In genomic region chr6:135204869-135205268, GRCm38 (mm10) we compare ENCODE assay signal across 27 mouse cellular contexts. TPM values are rescaled to one million over a fixed set of nuclear protein-coding genes. Genes with fewer than 3 reads are reported as not detected.
DNase-seq lines count a peak whose midpoint lies in the region; ATAC-seq and TF ChIP-seq lines count a peak whose summit lies in the region.
"Had no signal": no experiment of that assay in that cellular context is flagged by ENCODE, and none has a peak within 500 bp of the region (broad histone marks: within the 10 kb centered on the region; RNA-seq: fewer than 3 reads in every experiment).

No protein-coding gene starts in this region.

- peak overlapping the region; percentile 57; the same call in 1 of the 2 replicates for H3K27ac ChIP-seq in forebrain, postnatal 0 days (ENCODE audit: low read depth, low read length)
- H3K27ac ChIP-seq in forebrain, embryonic 12.5 days = no peak overlapping the region
- peak overlapping the region; percentile 9; the same call in 1 of the 2 replicates for H3K27ac ChIP-seq in left cerebral cortex, adult 2 months
- peak overlapping the region; percentile 93 for H3K27ac ChIP-seq in liver, embryonic 13.5 days
- no peak overlapping the region for H3K27ac ChIP-seq in kidney, embryonic 15.5 days
- H3K27ac ChIP-seq: forebrain, embryonic 10.5 days; heart, adult 2 months; heart, embryonic 13.5 days; kidney, postnatal 0 days; limb, embryonic 12.5 days; stomach, postnatal 0 days had no signal

- H3K4me1 ChIP-seq in forebrain, postnatal 0 days (ENCODE audit: insufficient read depth) = peaks cover 1% of the 10 kb centered on the region; the same call in 1 of the 2 replicates
- H3K4me1 ChIP-seq in forebrain, embryonic 12.5 days = peaks cover 11% of the 10 kb centered on the region
- H3K4me1 ChIP-seq in liver, embryonic 13.5 days (replicated peaks) = peaks cover 76% of the 10 kb centered on the region
- H3K4me1 ChIP-seq in kidney, embryonic 15.5 days = peaks cover 11% of the 10 kb centered on the region
- H3K4me1 ChIP-seq: heart, embryonic 13.5 days; limb, embryonic 12.5 days had no signal

- TF ChIP-seq CTCF in forebrain, postnatal 0 days (IDR thresholded peaks at IDR 0.05; ENCODE audit: low read depth) = no peak
- TF ChIP-seq CTCF in left cerebral cortex, adult 2 months (IDR thresholded peaks at IDR 0.05) = no peak

- H3K4me2 ChIP-seq in forebrain, postnatal 0 days (ENCODE audit: low read depth) = no peak overlapping the region
- H3K4me2 ChIP-seq in forebrain, embryonic 12.5 days = no peak overlapping the region
- H3K4me2 ChIP-seq in liver, embryonic 13.5 days = peak overlapping the region; percentile 60
- H3K4me2 ChIP-seq in kidney, embryonic 15.5 days = no peak overlapping the region
- H3K4me2 ChIP-seq: heart, embryonic 13.5 days; limb, embryonic 12.5 days had no signal

- H3K9me3 ChIP-seq in forebrain, postnatal 0 days (ENCODE audit: low read length) = no peaks in the 10 kb centered on the region
- no peaks in the 10 kb centered on the region for H3K9me3 ChIP-seq in forebrain, embryonic 12.5 days
- no peaks in the 10 kb centered on the region for H3K9me3 ChIP-seq in liver, embryonic 13.5 days (replicated peaks)
- H3K9me3 ChIP-seq in kidney, embryonic 15.5 days (replicated peaks) = no peaks in the 10 kb centered on the region
- H3K9me3 ChIP-seq: forebrain, embryonic 10.5 days; heart, embryonic 13.5 days; limb, embryonic 12.5 days had no signal

- 75% methylated on average over 4 of the region's 4 CpGs for WGBS in forebrain, postnatal 0 days
- WGBS in forebrain, embryonic 12.5 days = 75% methylated on average over 4 of the region's 4 CpGs
- 37% methylated on average over 4 of the region's 4 CpGs for WGBS in liver, embryonic 13.5 days (ENCODE audit: insufficient replicate concordance)
- 72% methylated on average over 4 of the region's 4 CpGs for WGBS in kidney, embryonic 15.5 days

- H3K9ac ChIP-seq in forebrain, postnatal 0 days = no peak overlapping the region
- H3K9ac ChIP-seq in forebrain, embryonic 12.5 days = no peak overlapping the region
- peak overlapping the region; percentile 62 for H3K9ac ChIP-seq in liver, embryonic 13.5 days
- H3K9ac ChIP-seq in kidney, embryonic 15.5 days = no peak overlapping the region
- H3K9ac ChIP-seq: heart, embryonic 13.5 days; limb, embryonic 12.5 days had no signal

- DNase-seq in forebrain, postnatal 0 days = no peak
- no peak for DNase-seq in left cerebral cortex, adult 2 months (ENCODE audit: extremely low spot score in 1 of 2, low spot score in 2 of 2)
- DNase-seq in left cerebral cortex, postnatal 10 days (ENCODE audit: extremely low spot score in 1 of 2, low spot score in 2 of 2) = no peak
- DNase-seq in liver, embryonic 13.5 days = no peak
- no peak for DNase-seq in adrenal gland, postnatal 25 days
- DNase-seq: adrenal gland, postnatal 14 days; cerebellum, adult 9-11 months; gastrocnemius, postnatal 36 days; heart, adult 2 months; kidney, adult 18-20 months; lung, adult 2 months; lung, postnatal 14 days; right cerebral cortex, postnatal 14 days; thymus, adult 2 months had no signal

- H3K4me3 ChIP-seq in forebrain, postnatal 0 days (ENCODE audit: low read depth, low read length) = no peak overlapping the region
- no peak overlapping the region for H3K4me3 ChIP-seq in forebrain, embryonic 12.5 days (replicated peaks)
- no peak overlapping the region for H3K4me3 ChIP-seq in left cerebral cortex, adult 2 months
- H3K4me3 ChIP-seq in liver, embryonic 13.5 days (replicated peaks) = peak overlapping the region; percentile 26
- no peak overlapping the region for H3K4me3 ChIP-seq in kidney, embryonic 15.5 days (replicated peaks)
- H3K4me3 ChIP-seq: forebrain, embryonic 10.5 days; heart, adult 2 months; heart, embryonic 13.5 days; limb, embryonic 12.5 days had no signal

- no peaks in the 10 kb centered on the region for H3K27me3 ChIP-seq in forebrain, postnatal 0 days (ENCODE audit: insufficient read depth, low read length)
- H3K27me3 ChIP-seq in forebrain, embryonic 12.5 days = no peaks in the 10 kb centered on the region
- no peaks in the 10 kb centered on the region for H3K27me3 ChIP-seq in liver, embryonic 13.5 days
- no peaks in the 10 kb centered on the region for H3K27me3 ChIP-seq in kidney, embryonic 15.5 days
- H3K27me3 ChIP-seq: heart, embryonic 13.5 days; limb, embryonic 12.5 days had no signal

- ATAC-seq in forebrain, postnatal 0 days = no peak
- ATAC-seq in forebrain, embryonic 12.5 days (ENCODE audit: low FRiP score) = no peak
- ATAC-seq in liver, embryonic 13.5 days (ENCODE audit: low read depth) = peak; percentile 86
- 0 out of 2 replicates have a peak, but pooled peaks have one; percentile 45 for ATAC-seq in megakaryocyte-erythroid progenitor cell, adult 5-6 weeks (replicated peaks; ENCODE audit: low FRiP score, low TSS enrichment, poor library complexity, severe bottlenecking)
- ATAC-seq in kidney, embryonic 15.5 days (replicated peaks; ENCODE audit: low FRiP score) = no peak
- ATAC-seq: inflammation-experienced regulatory T-cells, adult 6 months had no signal

- intact Hi-C loops in left cerebral cortex, adult 2 months (cut with DNase I) = no loop called here
- intact Hi-C loops in left cerebral cortex, postnatal 10 days (cut with DNase I) = no loop called here

- H3K36me3 ChIP-seq in forebrain, postnatal 0 days (ENCODE audit: insufficient read depth) = peaks cover 7% of the 10 kb centered on the region; the same call in 1 of the 2 replicates
- 0 out of 2 replicates have a peak, but pooled peaks cover 3% of the 10 kb centered on the region for H3K36me3 ChIP-seq in forebrain, embryonic 12.5 days (replicated peaks)
- peaks cover 42% of the 10 kb centered on the region for H3K36me3 ChIP-seq in liver, embryonic 13.5 days
- H3K36me3 ChIP-seq in kidney, embryonic 15.5 days = peaks cover 3% of the 10 kb centered on the region
- H3K36me3 ChIP-seq: heart, embryonic 13.5 days had no signal

RNA-seq across cellular contexts. Expression of gene Hebp1, which starts 7.0 kb away (rescaled TPM):
- total RNA-seq in forebrain, postnatal 0 days (2014; rRNA removed) = 10.2 and 11.1 TPM in 2 replicates
- 6.7 and 8.5 TPM in 2 replicates for polyA plus RNA-seq in forebrain, postnatal 0 days (2015; fragmentation: Nextera tagmentation; extraction: Ambion mirVana)
- 2.8 and 3.6 TPM in 2 replicates for polyA plus RNA-seq in forebrain, embryonic 12.5 days (2016; fragmentation: Nextera tagmentation; extraction: Ambion mirVana)
- total RNA-seq in left cerebral cortex, adult 2 months (2021) = 10 to 100 TPM; 45.3 to 46.9 TPM
- total RNA-seq in left cerebral cortex, postnatal 10 days (2021) = 10 to 100 TPM; 37.8 to 39.5 TPM
- 129 and 141 TPM in 2 replicates for polyA plus RNA-seq in liver, embryonic 13.5 days (2015; fragmentation: Nextera tagmentation; extraction: Ambion mirVana)
- total RNA-seq in megakaryocyte-erythroid progenitor cell, adult 5-6 weeks (2014; fragmentation: Nextera tagmentation) = 109 and 112 TPM in 2 replicates
- total RNA-seq in megakaryocyte-erythroid progenitor cell, adult 5-6 weeks (2017) = 109 and 149 TPM in 2 replicates
- 27.1 and 28.0 TPM in 2 replicates for polyA plus RNA-seq in kidney, embryonic 15.5 days (2015; fragmentation: Nextera tagmentation; extraction: Ambion mirVana)
- total RNA-seq in adrenal gland, postnatal 25 days (2021) = 16.4 and 23.9 TPM in 2 replicates

RNA-seq across cellular contexts. Expression of gene Fam234b, which starts 7.1 kb away (rescaled TPM):
- total RNA-seq in forebrain, postnatal 0 days (2014; rRNA removed) = 59.8 and 81.3 TPM in 2 replicates
- 88.3 and 118 TPM in 2 replicates for polyA plus RNA-seq in forebrain, postnatal 0 days (2015; fragmentation: Nextera tagmentation; extraction: Ambion mirVana)
- 48.8 and 52.2 TPM in 2 replicates for polyA plus RNA-seq in forebrain, embryonic 12.5 days (2016; fragmentation: Nextera tagmentation; extraction: Ambion mirVana)
- 100 to 1,000 TPM; 167 to 178 TPM for total RNA-seq in left cerebral cortex, adult 2 months (2021)
- 10 to 100 TPM; 98.1 TPM for total RNA-seq in left cerebral cortex, postnatal 10 days (2021)
- polyA plus RNA-seq in liver, embryonic 13.5 days (2015; fragmentation: Nextera tagmentation; extraction: Ambion mirVana) = 30.1 and 43.5 TPM in 2 replicates
- total RNA-seq in megakaryocyte-erythroid progenitor cell, adult 5-6 weeks (2014; fragmentation: Nextera tagmentation) = 57.4 and 66.3 TPM in 2 replicates
- 32.6 and 51.1 TPM in 2 replicates for total RNA-seq in megakaryocyte-erythroid progenitor cell, adult 5-6 weeks (2017)
- polyA plus RNA-seq in kidney, embryonic 15.5 days (2015; fragmentation: Nextera tagmentation; extraction: Ambion mirVana) = 35.5 and 37.4 TPM in 2 replicates
- 18.1 and 32.1 TPM in 2 replicates for total RNA-seq in adrenal gland, postnatal 25 days (2021)

RNA-seq across cellular contexts. Expression of gene Gsg1, which starts 49.3 kb away (rescaled TPM):
- 0.19 and 0.31 TPM in 2 replicates for total RNA-seq in forebrain, postnatal 0 days (2014; rRNA removed)
- 0.34 and 0.46 TPM in 2 replicates for polyA plus RNA-seq in forebrain, postnatal 0 days (2015; fragmentation: Nextera tagmentation; extraction: Ambion mirVana)
- 0.49 and 0.69 TPM in 2 replicates for polyA plus RNA-seq in forebrain, embryonic 12.5 days (2016; fragmentation: Nextera tagmentation; extraction: Ambion mirVana)
- not detected for total RNA-seq in left cerebral cortex, adult 2 months (2021)
- not detected for total RNA-seq in left cerebral cortex, postnatal 10 days (2021)
- 0.15 and 0.16 TPM in 2 replicates for polyA plus RNA-seq in liver, embryonic 13.5 days (2015; fragmentation: Nextera tagmentation; extraction: Ambion mirVana)
- not detected in 2 replicates for total RNA-seq in megakaryocyte-erythroid progenitor cell, adult 5-6 weeks (2014; fragmentation: Nextera tagmentation)
- total RNA-seq in megakaryocyte-erythroid progenitor cell, adult 5-6 weeks (2017) = not detected in 2 replicates
- polyA plus RNA-seq in kidney, embryonic 15.5 days (2015; fragmentation: Nextera tagmentation; extraction: Ambion mirVana) = 0.63 and 0.71 TPM in 2 replicates
- total RNA-seq in adrenal gland, postnatal 25 days (2021) = not detected in 2 replicates
- total RNA-seq: adrenal gland, postnatal 14 days; gastrocnemius, adult 18-20 months; gastrocnemius, postnatal 36 days; layer of hippocampus, postnatal 25 days; left cerebral cortex, postnatal 14 days; neutrophil, adult 5-6 weeks had no signal
- polyA plus RNA-seq: forebrain, embryonic 10.5 days; inflammation-experienced regulatory T-cells, adult 6 months had no signal

Comparison
In these comparisons a context has a peak if more than half of its experiments do, and no peak if none do; other contexts are left out.
1. H3K27ac ChIP-seq: peak in forebrain, postnatal 0 days (single experiment), left cerebral cortex, adult 2 months (single experiment) and liver, embryonic 13.5 days (single experiment); none in forebrain, embryonic 12.5 days (single experiment) and kidney, embryonic 15.5 days (single experiment).
2. ATAC-seq: peak in liver, embryonic 13.5 days (single experiment) and megakaryocyte-erythroid progenitor cell, adult 5-6 weeks (single experiment); none in forebrain, postnatal 0 days (single experiment), forebrain, embryonic 12.5 days (single experiment) and kidney, embryonic 15.5 days (single experiment).